Mouse (Mus musculus): ENCODE measurements around the gene B3galt4. TPM values are rescaled to one million over a fixed set of nuclear protein-coding genes. Genes with fewer than 3 reads are reported as not detected.

Gene B3galt4
- polyA plus RNA-seq, 1 experiment, result 11.4 TPM

DNA sequence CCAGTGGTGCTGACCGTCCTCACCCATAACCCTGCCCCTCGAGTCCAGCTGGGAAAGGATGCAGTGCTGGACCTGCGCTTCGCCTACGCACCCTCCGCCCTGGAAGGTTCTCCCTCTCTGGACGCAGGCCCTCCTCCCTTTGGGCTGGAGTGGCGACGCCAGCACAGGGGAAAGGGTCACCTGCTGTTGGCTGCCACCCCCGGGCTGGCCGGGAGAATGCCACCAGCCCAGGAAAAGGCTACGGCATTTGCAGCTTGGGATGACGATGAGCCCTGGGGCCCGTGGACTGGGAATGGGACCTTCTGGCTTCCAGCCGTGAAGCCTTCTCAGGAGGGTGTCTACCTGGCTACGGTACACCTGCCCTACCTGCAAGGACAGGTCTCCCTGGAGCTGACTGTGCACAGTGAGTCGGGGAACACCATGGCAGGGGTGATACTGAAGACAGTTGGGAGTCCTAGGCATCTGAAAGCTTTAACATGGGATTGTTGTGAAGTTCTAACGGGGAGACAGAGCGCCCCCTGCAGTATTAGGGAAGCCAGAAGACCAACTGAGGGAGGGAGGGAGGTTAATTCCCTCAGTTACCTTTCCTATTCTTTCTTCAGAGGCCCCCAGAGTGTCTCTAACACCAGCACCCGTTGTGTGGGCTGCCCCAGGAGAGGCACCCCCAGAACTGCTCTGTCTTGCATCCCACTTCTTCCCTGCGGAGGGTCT, 25.7 kb downstream of the B3galt4 start:
- TF ChIP-seq CTCF (IDR thresholded peaks at IDR 0.05; ENCODE audit: insufficient read depth, low read length), result no peak
- no peak for TF ChIP-seq POLR2A (IDR thresholded peaks at IDR 0.05; ENCODE audit: borderline replicate concordance, extremely low read depth, low read depth, low read length)
- Histone ChIP-seq H3K4me3 (replicated peaks; ENCODE audit: extremely low read depth, low read depth, low read length) (no peak overlapping the region), H3K4me1 (ENCODE audit: control insufficient read depth, insufficient read depth, low read length) (peaks cover 7% of the 10 kb centered on the region)
- no peak for DNase-seq
- WGBS, result 87% methylated on average over 21 of the region's 21 CpGs

DNA sequence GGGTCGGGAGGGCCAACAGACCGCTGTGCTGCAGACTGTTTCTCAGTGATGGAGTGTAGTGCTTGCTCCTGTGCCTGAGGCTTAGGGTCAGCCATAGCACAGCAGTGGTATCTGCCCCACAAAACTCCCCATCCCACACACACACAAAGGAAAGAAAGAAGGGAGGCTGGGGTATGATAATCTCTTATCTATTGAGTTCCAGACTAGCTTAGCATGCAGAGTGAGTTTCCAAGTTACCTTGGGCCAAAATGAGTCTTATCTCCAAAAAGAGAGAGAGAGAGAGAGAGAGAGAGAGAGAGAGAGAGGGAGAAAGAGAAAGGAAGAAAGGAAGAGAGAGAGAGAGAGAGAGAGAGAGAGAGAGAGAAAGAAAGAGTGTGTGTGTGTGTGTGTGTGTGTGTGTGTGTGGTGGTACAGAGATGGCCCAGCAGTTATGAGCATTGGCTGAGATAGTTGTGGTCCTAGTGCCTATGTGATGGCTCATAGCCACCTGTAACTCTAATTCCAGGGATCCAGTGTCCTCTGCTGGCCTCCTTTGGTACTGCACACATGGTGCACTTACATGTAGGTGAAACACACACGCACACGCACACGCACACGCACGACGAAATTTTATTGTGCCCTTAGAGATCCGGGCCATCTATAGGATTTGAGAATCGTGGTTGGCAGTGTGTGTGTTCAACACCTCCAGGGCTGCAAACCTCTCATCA, 26.6 kb downstream of the B3galt4 start:
- DNase-seq, result no peak
- Histone ChIP-seq H3K4me1 (ENCODE audit: control insufficient read depth, insufficient read depth, low read length) (peaks cover 7% of the 10 kb centered on the region), H3K4me3 (replicated peaks; ENCODE audit: extremely low read depth, low read depth, low read length) (no peak overlapping the region)
- WGBS, result 92% methylated on average over 10 of the region's 10 CpGs
- TF ChIP-seq CTCF (IDR thresholded peaks at IDR 0.05; ENCODE audit: insufficient read depth, low read length), result peak; percentile 49
- no peak for TF ChIP-seq POLR2A (IDR thresholded peaks at IDR 0.05; ENCODE audit: borderline replicate concordance, extremely low read depth, low read depth, low read length)

DNA sequence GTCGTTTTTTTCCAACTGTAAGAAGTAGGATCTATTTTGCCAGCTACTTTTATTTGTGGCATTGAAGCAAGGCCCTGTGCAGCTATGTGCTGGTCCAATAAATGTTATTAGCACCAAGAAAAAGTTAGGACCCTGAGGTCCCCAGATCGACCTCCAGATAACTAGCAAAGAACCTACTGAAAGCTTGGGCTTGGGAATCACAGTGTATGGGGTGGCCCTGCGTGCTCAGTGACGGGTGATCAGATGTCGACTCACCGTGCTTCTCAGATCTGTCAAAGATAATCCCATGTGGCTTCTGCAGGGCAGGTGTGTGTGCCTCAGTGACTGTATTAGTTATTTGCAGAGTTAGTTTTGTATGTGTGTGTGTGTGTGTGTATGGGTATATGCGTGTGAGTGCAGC, 29.9 kb downstream of the B3galt4 start:
- TF ChIP-seq CTCF (IDR thresholded peaks at IDR 0.05; ENCODE audit: insufficient read depth, low read length) (no peak), POLR2A (IDR thresholded peaks at IDR 0.05; ENCODE audit: borderline replicate concordance, extremely low read depth, low read depth, low read length) (no peak)
- 87% methylated on average over 7 of the region's 7 CpGs for WGBS

DNA sequence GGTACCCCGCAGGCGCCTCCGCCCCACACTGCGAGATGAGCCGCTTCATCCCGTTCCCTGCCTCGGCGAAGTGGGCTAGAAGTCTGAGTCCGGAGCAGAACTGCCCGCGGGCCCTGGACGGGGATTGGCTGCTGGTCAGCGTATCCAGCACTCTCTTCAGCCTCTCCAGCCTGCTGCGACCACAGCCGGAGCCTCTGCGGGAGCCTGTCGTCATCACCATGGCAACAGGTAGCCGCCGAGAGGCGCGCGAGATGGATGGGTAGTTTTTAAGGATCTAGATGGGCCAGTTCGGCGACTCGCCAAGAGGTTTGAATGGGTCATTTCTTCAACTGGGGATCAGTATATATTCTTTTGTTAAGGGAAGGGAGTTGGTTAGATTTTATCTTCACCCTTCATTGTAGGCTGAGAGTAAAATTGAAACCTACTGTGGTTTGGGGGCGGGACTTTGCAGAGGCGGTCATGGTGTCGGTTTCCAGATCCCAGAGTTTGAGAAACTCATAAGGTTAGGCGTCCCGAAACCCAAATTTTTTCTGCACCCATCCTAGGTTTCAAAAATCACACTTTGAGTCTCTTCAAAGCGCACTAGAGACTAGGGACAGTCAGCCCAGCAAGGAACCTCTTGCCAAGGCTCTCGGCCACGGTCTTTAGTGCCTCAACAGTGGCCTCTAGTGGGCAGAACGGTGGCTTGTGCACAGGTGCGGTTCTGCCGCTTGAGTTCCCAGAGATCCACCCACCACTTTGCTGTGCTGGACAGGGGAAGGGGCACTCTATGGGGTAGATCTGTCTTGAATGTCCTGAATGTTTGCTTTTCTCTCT, 30.8 kb downstream of the B3galt4 start:
- under 1% methylated on average over 36 of the region's 36 CpGs for WGBS
- DNase-seq, result peak; percentile 87

More for the DNA sequence above, 29.9 kb downstream of the B3galt4 start:
- DNase-seq, result no peak
- peaks cover 12% of the 10 kb centered on the region for H3K4me1 ChIP-seq (ENCODE audit: control insufficient read depth, insufficient read depth, low read length)
- H3K4me3 ChIP-seq (replicated peaks; ENCODE audit: extremely low read depth, low read depth, low read length), result no peak overlapping the region

DNA sequence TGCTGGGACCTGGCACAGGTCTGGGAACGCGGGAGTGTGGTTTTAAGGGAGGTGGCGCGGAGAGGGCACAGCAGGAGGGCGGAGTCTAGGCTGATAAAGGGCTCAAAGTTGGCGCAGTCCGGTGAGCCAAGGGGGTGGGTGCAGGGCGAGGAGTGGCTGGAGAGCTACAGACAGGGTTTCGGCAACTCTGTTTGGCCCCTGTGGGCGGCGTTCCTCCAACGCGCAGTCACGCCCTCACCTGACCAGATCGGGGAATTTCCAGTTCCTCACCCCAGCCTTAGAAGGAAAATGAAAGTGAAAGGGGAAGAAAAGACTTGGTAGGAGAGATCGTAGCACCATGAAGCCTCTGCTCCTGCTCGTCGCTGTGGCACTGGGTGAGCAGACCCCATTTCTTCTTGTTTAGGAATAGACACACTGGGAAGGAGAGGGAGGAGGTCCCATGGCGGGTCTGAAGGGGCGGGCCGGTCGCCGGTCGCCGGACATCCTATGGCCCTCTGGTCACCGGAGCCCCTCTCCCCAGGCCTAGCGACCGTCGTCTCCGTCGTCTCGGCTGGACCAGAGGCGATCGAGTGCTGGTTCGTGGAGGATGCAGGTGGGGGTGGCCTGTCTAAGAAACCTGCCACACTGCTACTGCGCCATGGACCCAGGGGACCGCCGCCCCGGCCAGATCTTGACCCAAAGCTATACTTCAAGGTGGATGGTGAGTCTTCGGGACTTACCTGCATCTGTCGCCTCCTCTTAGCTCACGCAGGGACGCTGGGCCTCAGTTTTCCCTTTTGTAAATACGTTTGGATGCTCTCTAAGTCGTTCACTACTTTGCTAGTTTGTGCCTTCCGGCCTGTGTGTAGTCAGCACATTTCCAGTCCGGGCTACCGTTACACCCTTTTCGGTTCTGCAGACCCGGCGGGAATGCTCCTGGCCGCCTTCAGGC, 31.7 kb downstream of the B3galt4 start:
- H3K4me3 ChIP-seq (replicated peaks; ENCODE audit: extremely low read depth, low read depth, low read length), result peak overlapping the region; percentile 94
- peaks cover 12% of the 10 kb centered on the region for H3K4me1 ChIP-seq (ENCODE audit: control insufficient read depth, insufficient read depth, low read length)
- WGBS, result under 1% methylated on average over 52 of the region's 52 CpGs
- DNase-seq, result peak; percentile 87
- peak; percentile 14; the same call in 1 of the 2 replicates for TF ChIP-seq CTCF (IDR thresholded peaks at IDR 0.05; ENCODE audit: insufficient read depth, low read length)
- peak; percentile 80; the same call in 1 of the 2 replicates for TF ChIP-seq POLR2A (IDR thresholded peaks at IDR 0.05; ENCODE audit: borderline replicate concordance, extremely low read depth, low read depth, low read length)

More for the DNA sequence above, 30.8 kb downstream of the B3galt4 start:
- TF ChIP-seq POLR2A (IDR thresholded peaks at IDR 0.05; ENCODE audit: borderline replicate concordance, extremely low read depth, low read depth, low read length), result no peak
- peak; percentile 87 for TF ChIP-seq CTCF (IDR thresholded peaks at IDR 0.05; ENCODE audit: insufficient read depth, low read length)
- peak overlapping the region; percentile 94 for H3K4me3 ChIP-seq (replicated peaks; ENCODE audit: extremely low read depth, low read depth, low read length)
- H3K4me1 ChIP-seq (ENCODE audit: control insufficient read depth, insufficient read depth, low read length), result peaks cover 12% of the 10 kb centered on the region

DNA sequence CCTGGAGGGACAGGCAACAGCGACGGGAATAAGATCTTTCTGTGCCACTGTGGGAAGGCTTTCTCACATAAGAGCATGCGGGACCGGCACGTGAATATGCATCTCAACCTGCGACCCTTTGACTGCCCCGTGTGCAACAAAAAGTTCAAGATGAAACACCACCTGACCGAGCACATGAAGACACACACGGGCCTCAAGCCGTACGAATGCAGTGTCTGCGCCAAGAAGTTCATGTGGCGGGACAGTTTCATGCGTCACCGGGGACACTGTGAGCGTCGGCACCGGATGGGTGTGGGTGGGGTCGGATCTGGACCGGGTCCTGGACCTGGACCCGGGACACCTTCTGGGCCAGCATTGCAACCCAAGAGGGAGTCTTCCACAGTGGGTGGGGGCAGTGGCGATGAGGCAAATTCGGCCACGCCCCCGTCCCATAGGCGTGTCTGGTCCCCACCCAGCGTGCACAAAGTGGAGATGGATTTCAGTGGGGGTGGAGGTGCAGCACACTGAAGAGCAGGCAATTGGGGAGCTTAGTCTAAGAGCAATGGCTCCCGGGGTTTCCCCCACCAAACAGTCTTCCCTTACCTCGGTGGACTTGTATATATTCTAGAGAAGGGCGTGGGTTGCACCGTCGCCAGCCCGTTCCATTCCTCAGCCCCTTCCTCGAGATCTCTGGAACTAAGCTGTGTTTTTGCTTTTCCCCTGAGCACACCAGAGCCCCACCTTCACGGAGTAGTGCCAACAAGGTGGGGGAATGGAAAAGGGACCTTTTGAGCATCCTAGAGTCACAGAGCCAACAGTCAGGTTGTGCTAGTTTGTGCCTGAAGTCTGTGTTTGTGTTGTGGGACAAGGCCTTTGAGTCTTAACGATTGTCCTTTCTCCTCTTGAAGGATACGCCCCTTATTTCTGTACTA, 32.7 kb downstream of the B3galt4 start:
- peaks cover 12% of the 10 kb centered on the region for H3K4me1 ChIP-seq (ENCODE audit: control insufficient read depth, insufficient read depth, low read length)
- WGBS, result 52% methylated on average over 37 of the region's 37 CpGs
- TF ChIP-seq CTCF (IDR thresholded peaks at IDR 0.05; ENCODE audit: insufficient read depth, low read length) (no peak), POLR2A (IDR thresholded peaks at IDR 0.05; ENCODE audit: borderline replicate concordance, extremely low read depth, low read depth, low read length) (no peak)
- H3K4me3 ChIP-seq (replicated peaks; ENCODE audit: extremely low read depth, low read depth, low read length), result peak overlapping the region; percentile 94
- DNase-seq, result no peak

DNA sequence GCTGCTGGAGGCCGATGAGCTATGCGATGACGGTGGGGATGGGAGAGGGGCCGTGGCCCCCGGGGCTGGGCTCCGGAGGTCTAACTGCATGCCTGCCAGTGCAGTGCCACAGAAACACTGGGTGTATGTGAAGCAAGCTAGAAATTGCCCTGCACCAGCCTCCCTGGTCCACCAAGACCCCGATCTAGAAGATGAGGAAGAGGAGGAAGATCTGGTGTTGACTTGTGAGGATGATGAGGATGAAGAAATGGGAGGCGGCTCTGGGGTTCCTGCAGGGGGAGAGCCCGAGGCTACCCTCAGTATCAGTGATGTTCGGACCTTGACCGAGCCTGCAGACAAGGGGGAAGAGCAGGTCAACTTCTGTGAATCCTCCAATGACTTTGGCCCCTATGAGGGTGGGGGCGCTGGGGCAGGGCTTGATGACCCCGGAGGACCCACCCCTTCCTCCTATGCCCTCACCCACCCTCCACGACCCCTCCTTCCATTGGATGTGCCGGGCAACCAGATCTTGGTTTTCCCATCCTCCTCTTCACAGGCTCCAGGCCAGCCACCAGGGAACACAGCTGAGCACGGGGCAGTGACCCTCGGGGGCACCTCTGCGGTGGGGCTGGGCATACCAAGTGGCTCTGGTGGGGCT, 33.5 kb downstream of the B3galt4 start:
- H3K4me3 ChIP-seq (replicated peaks; ENCODE audit: extremely low read depth, low read depth, low read length), result no peak overlapping the region
- 79% methylated on average over 18 of the region's 18 CpGs for WGBS
- TF ChIP-seq CTCF (IDR thresholded peaks at IDR 0.05; ENCODE audit: insufficient read depth, low read length) (no peak), POLR2A (IDR thresholded peaks at IDR 0.05; ENCODE audit: borderline replicate concordance, extremely low read depth, low read depth, low read length) (no peak)
- peaks cover 12% of the 10 kb centered on the region for H3K4me1 ChIP-seq (ENCODE audit: control insufficient read depth, insufficient read depth, low read length)
- no peak for DNase-seq
